Mouse (Mus musculus) embryo, embryonic 11.5 days (tissue): ENCODE measurements around the gene Tdrd3.

ENCODE experiments used
- DNase-seq: peaks from one replicate; pipeline ENCODE4 v3.0.0-alpha.2; 2012; ENCODE audit warnings: low read depth, low spot score

Tdrd3 gene

GRCm38 (mm10) chr14:87415808-87416721 lies at the start of gene Tdrd3:
Gene Tdrd3 (plus strand): TSS chr14:87416639.
- peak; percentile 88 for DNase-seq

DNA sequence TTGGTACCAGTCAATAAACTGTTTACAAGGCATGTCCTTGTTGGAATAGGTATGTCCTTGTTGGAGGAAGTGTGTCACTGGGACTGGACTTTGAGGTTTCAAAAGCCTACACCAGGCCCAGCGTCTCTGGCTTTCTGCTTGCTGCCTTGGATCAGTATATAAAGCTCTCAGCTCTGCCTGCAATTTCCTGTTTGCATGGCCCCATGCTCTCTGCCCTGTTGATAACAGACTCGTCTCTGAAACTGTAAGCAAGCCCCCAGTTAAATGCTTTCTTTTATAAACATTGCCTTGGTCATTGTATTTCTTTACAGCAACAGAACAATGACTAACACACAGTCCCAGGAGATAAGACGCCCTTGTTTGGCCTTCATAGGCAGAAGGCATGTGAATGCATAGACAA lies 49.3 kb upstream of the Tdrd3 start:
- DNase-seq, result no peak

- no peak for DNase-seq
Measured at GRCm38 (mm10) chr14:87383041-87383440, 33.4 kb upstream of the Tdrd3 start.

DNA sequence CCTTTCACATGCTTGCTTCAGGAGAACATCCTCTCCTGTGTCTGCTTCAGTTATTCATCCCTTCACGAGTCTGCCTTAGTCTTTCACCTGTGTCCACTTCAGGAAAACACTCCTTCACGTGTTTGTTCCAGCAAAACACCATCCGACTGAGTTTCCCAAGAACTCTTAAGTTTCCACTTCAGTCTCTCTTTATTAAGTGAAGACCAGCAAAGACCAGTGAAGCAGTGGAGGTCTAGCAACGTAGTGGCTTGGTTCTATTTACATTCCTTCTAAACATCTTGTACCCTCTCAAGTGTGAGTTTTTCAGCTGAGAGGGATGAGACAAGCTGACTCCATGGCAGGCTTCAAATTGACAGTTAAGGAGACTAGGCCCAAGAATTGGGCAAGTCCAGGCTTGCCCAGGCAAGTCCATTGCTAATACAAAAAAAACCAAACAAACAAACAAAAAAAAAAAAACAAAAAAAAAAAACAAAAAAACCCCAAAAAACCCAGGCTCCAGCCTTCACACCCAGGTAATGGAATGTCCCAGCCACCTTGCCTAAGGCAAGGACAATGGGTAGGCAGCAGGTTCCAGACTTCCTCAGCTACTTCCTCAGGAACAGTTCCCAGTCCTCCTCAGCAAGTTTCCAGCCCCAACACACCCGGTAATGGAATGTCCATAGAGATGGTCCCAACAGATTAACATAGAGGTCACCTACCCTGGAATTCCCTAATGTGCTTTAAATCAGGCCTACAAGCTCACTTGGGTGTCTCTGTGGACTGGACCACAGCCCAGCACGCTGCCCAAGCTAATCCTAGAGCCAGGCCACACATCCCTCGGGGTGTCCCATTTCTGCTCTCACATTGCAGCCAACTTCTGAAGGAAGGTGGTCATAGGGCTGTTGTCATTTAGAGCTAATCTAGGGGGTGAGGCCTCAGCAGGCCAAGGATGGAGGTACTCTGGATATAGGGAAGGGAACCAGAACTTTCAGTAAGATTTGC lies 31.9 kb upstream of the Tdrd3 start:
- DNase-seq, result no peak

DNA sequence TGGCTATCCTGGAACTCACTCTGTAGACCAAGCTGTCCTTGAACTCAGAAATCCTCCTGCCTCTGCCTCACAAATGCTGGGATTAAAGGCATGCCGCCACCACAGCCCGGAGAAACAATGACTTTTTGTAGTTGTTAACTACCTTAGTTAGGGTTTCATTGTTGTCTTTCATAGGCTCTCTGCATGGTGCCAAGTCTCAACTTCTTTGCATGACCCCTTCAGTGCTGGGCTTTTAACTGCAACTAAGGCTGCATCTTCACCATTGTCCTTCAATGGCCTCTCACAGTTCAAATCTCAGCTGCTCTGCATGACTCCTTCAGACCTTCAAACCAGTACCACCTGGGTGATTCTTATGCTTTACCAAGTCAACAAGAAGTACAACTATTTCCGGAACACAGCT lies 23.3 kb upstream of the Tdrd3 start:
- DNase-seq, result no peak

DNA sequence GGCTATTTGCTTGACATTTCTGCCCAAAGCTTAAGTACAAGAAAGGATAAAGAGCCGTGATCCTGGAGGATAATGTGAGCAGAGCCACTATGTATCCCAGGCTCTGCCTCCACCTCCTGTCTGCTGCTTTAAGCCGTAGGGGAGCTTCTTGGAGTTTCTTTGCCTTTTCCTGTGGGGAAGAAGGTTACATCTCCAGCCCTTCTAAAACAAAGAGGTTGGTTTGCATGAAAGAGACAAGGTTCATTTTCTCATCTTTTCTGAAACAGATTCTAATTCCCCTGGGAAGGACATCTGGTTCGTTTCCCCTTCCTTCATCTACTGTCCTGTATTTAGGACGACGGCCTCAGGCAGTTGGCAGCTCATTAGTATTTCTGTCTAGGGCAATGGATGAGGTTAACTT lies 19.8 kb upstream of the Tdrd3 start:
- no peak for DNase-seq

DNA sequence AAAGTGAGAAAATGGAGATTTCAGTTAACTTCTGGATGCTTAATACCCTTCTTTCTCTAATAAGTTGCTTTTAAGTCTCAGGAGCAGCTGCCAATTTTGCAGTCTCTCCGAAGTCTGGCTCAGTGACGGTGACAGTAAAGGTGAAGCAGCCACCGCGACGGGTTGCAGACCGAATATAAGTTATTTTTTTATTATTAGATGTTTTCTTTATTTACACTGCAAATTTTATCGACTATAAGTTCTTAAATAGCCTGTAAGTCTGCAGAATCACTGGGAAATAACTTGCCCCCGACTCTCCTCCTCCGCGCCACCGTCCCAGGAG lies 992 bp upstream of the Tdrd3 start:
- DNase-seq, result no peak

DNA sequence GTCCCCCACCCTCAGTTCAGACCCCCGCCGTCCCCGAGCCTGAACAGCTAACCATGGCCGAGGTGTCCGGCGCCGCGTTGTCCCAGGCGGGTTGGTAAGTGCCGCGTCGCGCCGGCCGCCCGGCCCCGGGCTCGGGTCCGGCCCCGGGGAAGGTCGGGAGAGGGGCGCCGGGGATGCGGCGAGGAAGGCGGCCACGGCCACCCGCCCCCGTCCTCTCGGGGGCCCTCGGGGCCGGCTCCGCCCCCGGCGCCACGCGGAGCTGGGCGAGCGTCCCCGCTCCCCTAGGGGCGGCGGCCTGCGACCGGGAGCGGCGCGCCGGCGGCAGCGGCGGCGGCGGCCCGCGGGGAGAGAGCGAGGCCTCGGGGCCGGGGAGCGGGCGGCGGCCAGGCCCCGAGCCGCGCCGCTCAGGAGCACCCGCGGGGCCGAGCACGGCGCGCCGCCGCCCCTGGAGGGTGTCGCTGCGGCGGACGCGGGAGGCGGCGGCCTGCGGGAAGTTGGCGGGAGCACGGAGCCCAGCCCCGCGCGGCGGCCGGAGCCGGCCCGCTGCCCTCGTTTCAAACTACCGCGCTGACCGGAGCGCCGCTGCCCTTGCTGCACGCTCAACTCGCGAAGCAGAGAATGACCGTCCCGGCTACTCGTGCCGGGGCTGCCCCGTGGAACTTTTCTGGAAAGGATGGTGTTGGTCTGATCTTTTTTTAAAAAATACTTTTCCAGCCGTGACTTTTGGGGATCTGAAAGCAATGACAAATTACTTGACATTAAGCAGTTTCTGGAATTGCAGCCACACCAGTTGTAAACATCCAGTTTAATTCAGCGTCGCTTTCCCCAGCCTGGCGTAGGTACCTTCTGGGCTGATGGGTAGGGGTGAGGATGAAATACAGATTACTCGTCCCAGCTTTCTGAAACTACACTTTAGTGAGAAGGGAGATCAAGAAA lies 584 bp downstream of the Tdrd3 start:
- DNase-seq, result peak; percentile 22

DNA sequence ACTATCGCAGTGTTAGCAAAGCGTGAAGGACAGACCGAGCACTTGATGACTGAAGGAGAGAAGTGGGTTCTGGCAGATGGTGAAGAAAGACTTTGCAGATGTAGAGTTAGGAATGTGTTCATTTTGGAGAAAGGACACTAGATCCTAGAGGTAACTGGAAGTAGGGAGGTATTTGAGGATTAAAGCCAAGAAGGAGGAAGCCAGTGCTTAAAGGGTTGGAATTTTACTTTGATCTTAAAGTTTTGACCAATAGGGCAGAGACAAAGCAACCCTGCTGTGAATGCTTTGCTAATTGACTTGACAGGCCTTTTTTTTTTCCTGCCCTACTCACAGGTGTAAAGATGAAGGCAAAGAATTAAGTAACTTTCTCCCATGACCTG lies 1.2 kb downstream of the Tdrd3 start:
- no peak for DNase-seq

GRCm38 (mm10) chr14:87419740-87420139 lies 3.3 kb downstream of the Tdrd3 start:
- DNase-seq, result no peak

DNA sequence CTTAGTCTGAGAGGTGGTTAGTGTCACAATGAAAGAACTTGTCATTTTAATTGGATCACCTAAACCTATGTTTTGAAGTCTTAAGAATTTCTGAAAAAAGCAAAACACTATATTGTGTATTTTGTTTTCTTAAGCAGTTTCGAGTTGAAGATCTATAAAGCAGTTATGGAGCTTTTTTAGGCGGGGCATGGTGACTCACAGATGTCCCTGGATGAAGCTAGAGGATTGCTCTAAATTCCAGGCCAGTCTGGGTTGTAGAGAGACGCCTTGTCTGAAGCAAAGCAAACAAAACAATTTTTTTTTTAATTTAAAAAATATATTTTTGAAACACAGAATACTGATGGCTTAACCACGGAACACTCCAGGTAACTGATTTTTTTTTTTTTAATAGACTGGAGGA lies 4.1 kb downstream of the Tdrd3 start:
- no peak for DNase-seq

DNA sequence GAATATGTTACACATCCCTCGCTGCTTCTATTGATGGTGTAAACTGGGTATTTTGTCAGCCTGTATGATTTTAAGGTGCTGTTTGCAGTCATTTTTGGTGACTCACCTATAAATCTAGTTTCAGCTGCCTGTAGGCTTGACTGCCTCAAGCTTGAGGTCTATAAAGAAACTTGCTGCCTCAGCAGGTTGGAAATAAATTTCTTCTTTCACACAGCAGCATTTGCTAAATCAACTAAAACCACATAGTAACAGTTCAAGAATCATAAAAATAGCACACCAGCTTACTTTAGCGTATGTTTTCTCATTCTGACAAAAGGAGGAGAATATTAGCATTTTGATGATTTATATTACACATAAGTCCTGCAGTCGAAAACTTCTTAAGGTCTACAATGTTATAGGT lies 6.0 kb downstream of the Tdrd3 start:
- DNase-seq, result no peak

DNA sequence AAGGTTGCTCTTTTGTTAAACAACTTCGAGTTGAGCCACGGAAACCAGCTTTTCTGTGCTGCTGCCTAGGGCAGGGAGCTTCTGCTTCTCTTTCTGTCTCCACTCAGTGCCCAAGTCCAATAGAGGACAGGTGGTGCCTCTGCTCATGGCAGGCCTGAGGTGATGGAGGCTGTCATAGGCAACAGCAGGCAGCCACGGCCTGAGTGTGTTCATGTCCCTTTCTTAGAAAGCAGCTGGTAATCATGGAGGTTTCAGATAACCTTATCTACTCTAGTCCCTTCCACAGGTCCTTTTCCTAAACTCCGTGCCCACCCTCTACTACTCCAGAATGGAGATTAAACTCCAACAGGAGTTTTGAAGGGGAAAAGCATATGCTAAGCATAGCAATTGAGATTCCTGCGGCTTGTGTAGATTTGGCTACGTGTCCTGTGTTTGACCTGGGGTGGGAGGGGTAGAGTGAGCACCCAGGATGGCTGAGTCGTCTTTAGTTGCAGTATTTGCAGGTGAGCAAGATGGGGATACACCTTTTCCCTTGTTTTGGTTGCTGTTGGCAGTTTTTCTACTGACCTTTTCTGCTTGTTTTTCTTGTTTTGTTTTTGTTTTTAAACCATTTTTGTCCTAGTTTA lies 10.0 kb downstream of the Tdrd3 start:
- no peak for DNase-seq

DNA sequence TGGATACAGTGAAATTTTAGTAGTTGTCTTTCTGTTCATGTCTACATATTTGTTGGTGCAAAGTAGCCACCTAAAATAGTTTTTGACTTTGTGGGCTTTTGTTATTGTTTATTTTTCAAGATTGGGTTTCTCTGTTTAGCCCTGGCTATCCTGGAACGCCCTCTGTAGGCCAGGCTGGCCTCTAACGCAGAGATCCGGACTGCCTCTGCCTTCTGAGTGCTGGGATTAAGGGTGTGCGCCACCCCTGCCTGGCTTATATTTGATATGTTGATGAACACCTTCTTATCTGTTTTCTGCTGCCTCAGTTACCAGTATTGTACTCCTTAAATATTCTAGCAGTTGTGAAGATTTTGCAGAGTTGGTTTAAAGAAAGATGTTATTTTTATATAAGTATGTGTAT lies 10.6 kb downstream of the Tdrd3 start:
- no peak for DNase-seq

- no peak for DNase-seq
Measured at GRCm38 (mm10) chr14:87427659-87428289, 11.3 kb downstream of the Tdrd3 start.

GRCm38 (mm10) chr14:87433390-87433915 lies 17.0 kb downstream of the Tdrd3 start:
- no peak for DNase-seq

GRCm38 (mm10) chr14:87435382-87435781 lies 18.9 kb downstream of the Tdrd3 start:
- no peak for DNase-seq

- DNase-seq, result no peak
Measured at GRCm38 (mm10) chr14:87439721-87440120, 23.3 kb downstream of the Tdrd3 start.

DNA sequence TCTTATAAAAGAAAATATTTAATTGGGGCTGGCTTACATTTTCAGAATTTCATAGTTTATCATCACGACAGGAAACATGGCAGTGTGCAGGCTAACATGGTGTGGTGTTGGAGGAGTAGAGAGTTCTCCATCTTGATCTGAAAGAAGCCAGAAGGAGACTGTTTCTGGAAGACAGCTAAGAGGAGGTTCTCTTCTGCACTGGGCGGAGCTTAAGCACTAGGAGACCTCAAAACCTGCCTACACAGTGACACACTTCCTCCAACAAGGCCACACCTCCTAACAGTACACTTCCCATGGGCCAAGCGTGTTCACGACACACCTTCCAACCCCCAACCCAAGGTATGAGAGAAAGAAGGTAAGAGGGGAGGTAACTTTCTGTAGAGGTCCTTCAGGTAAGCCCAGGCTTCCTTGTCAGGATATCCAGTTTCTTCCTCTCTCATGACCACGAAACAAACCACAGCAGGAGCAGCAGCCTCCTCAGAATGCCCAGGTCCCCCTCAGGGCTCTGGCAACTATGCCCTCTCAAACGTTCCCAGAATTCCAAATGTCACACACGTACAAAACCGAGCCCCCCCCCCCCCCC lies 30.0 kb downstream of the Tdrd3 start:
- no peak for DNase-seq
